Mouse (Mus musculus): ENCODE results near the gene Vmn1r38.
"Not testable (repeated sequence)": the region's sequence is repeated elsewhere in the genome, so short reads cannot be mapped to it uniquely, and the experiment has no call there.

GRCm38 (mm10) chr6:66729082-66729481, 53.3 kb downstream of the Vmn1r38 start, which contains the start of gene Vmn1r37:
- TF ChIP-seq CTCF (IDR thresholded peaks at IDR 0.05; ENCODE audit: low read depth, low read length); POLR2AphosphoS5 (IDR thresholded peaks at IDR 0.05; ENCODE audit: insufficient replicate concordance, low read depth, low read length); GATA1 (IDR thresholded peaks at IDR 0.05; ENCODE audit: borderline replicate concordance, low read length): not testable (repeated sequence)

Data from G1E (cell line).